Mouse (Mus musculus): ENCODE measurements around the gene Entpd5. TPM values are rescaled to one million over a fixed set of nuclear protein-coding genes. Genes with fewer than 3 reads are reported as not detected.

The Entpd5 gene
- polyA plus RNA-seq, 1 experiment from 2014 or later: 11.3 TPM

Other genes starting within 250 kb of the Entpd5 start
- gene Elmsan1, start 190.1 kb downstream of the Entpd5 start, polyA plus RNA-seq (2014; fragmentation: Nextera tagmentation; extraction: Ambion mirVana): 4.4 and 4.8 TPM in 2 replicates
- 15.4 and 18.2 TPM in 2 replicates for gene Ptgr2, start 123.8 kb downstream of the Entpd5 start, polyA plus RNA-seq (2014; fragmentation: Nextera tagmentation; extraction: Ambion mirVana)
- 62.5 and 67.6 TPM in 2 replicates for gene Zfp410, start 92.2 kb downstream of the Entpd5 start, polyA plus RNA-seq (2014; fragmentation: Nextera tagmentation; extraction: Ambion mirVana)
- 40.1 and 41.5 TPM in 2 replicates for gene Coq6, start 47.4 kb downstream of the Entpd5 start, polyA plus RNA-seq (2014; fragmentation: Nextera tagmentation; extraction: Ambion mirVana)
- 15.3 and 16.0 TPM in 2 replicates for gene Fam161b, start 47.2 kb downstream of the Entpd5 start, polyA plus RNA-seq (2014; fragmentation: Nextera tagmentation; extraction: Ambion mirVana)
- 2.6 and 3.0 TPM in 2 replicates for gene Bbof1, start within 50 bp of the Entpd5 start, polyA plus RNA-seq (2014; fragmentation: Nextera tagmentation; extraction: Ambion mirVana)
- gene Rnf113a2, start 8.2 kb upstream of the Entpd5 start, polyA plus RNA-seq (2014; fragmentation: Nextera tagmentation; extraction: Ambion mirVana): 22.0 and 23.8 TPM in 2 replicates
- 37.9 and 38.3 TPM in 2 replicates for gene Aldh6a1, start 42.0 kb upstream of the Entpd5 start, polyA plus RNA-seq (2014; fragmentation: Nextera tagmentation; extraction: Ambion mirVana)
- gene Lin52, start 42.4 kb upstream of the Entpd5 start, polyA plus RNA-seq (2014; fragmentation: Nextera tagmentation; extraction: Ambion mirVana): 30.4 and 34.3 TPM in 2 replicates
- 4.8 and 5.0 TPM in 2 replicates for gene Vsx2, start 160.7 kb upstream of the Entpd5 start, polyA plus RNA-seq (2014; fragmentation: Nextera tagmentation; extraction: Ambion mirVana)
- 9.5 and 9.9 TPM in 2 replicates for gene Abcd4, start 208.4 kb upstream of the Entpd5 start, polyA plus RNA-seq (2014; fragmentation: Nextera tagmentation; extraction: Ambion mirVana)
- gene Vrtn, start 232.0 kb upstream of the Entpd5 start, polyA plus RNA-seq (2014; fragmentation: Nextera tagmentation; extraction: Ambion mirVana): not detected in 2 replicates

All from hindbrain, embryonic 14.5 days (tissue).